7 mouse cellular contexts compared by ENCODE assay signal in the genomic region with DNA sequence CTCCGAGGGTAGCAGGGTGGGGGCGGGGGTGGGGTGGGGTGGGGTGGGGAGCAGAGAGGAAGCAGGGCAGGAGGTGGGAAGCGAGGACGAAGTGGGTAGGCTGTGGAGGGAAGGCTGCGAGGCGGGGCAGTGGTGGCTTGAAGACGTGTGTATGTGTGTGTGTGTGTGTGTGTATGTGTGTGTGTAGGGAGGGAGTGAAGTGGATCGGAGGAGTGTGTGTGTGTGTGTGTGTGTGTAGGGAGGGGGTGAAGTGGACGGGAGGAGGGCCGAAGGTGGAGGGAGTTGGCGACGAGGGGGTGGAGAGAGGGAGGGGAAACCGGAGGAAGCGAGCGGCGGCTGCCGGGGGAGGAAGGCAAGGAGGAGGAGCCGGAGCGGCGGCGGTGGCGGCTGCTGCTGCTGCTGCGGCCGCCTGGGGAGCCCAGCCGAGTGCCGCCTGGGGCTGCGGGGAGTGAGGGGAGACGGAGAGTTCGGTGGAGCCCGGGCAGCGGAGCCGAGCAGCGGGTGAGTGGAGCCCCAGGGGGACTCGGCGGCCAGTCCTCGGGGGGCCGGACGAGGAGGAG. TPM values are rescaled to one million over a fixed set of nuclear protein-coding genes. Genes with fewer than 3 reads are reported as not detected.
A peak's percentile ranks its signal among the peaks of the same experiment; 100 is the strongest.
DNase-seq lines count a peak whose midpoint lies in the region; ATAC-seq and TF ChIP-seq lines count a peak whose summit lies in the region.

Tmem164 (plus strand) TSS at position 351 of the 560 bp plus-strand sequence.

- no peaks in the 10 kb centered on the region for H3K36me3 ChIP-seq in intestine, embryonic 16.5 days (ENCODE audit: control insufficient read depth, insufficient read depth, low read length)
- H3K36me3 ChIP-seq in midbrain, embryonic 11.5 days (ENCODE audit: control insufficient read depth, insufficient read depth, low read length): no peaks in the 10 kb centered on the region
- no peaks in the 10 kb centered on the region for H3K36me3 ChIP-seq in small intestine, adult 2 months (ENCODE audit: control insufficient read depth, insufficient read depth, low read length)

- WGBS in intestine, embryonic 16.5 days: 9% methylated on average over 25 of the region's 38 CpGs
- 12% methylated on average over 7 of the region's 38 CpGs for WGBS in midbrain, embryonic 11.5 days
- 14% methylated on average over 23 of the region's 38 CpGs for WGBS in small intestine, adult 2 months

- peak; percentile 92 for DNase-seq in adrenal gland, adult 2 months
- peak; percentile 82 for DNase-seq in embryo, embryonic 9.5 days (ENCODE audit: extremely low spot score)
- DNase-seq in gastrocnemius, postnatal 4 days (ENCODE audit: low spot score in 2 of 2): peak; percentile 62 to 82
- DNase-seq in left cerebral cortex, postnatal 4 days: peak; percentile 77
- DNase-seq in midbrain, embryonic 11.5 days (ENCODE audit: low spot score, missing footprints): peak; percentile 95

- TF ChIP-seq POLR2A in small intestine, adult 2 months (IDR thresholded peaks at IDR 0.05; ENCODE audit: low read depth, low read length): peak; percentile 16; the same call in 1 of the 2 replicates

- H3K4me3 ChIP-seq in intestine, embryonic 16.5 days (ENCODE audit: low read length): peak within 1 kb of the TSS; percentile 63
- peak within 1 kb of the TSS; percentile 59 for H3K4me3 ChIP-seq in midbrain, embryonic 11.5 days (ENCODE audit: low read depth, low read length)
- peak within 1 kb of the TSS; percentile 100 for H3K4me3 ChIP-seq in small intestine, adult 2 months (ENCODE audit: low read depth, low read length)

- peak within 1 kb of the TSS; percentile 96 for H3K27ac ChIP-seq in intestine, embryonic 16.5 days (ENCODE audit: low read length)
- peak within 1 kb of the TSS; percentile 80 for H3K27ac ChIP-seq in midbrain, embryonic 11.5 days (ENCODE audit: low read depth, low read length)
- H3K27ac ChIP-seq in small intestine, adult 2 months (ENCODE audit: insufficient read depth, low read depth, low read length): peak within 1 kb of the TSS; percentile 94

- H3K9ac ChIP-seq in intestine, embryonic 16.5 days (ENCODE audit: low read depth, low read length): peak within 1 kb of the TSS; percentile 78
- peak within 1 kb of the TSS; percentile 76 for H3K9ac ChIP-seq in midbrain, embryonic 11.5 days (ENCODE audit: low read length)

- no peak for TF ChIP-seq CTCF in small intestine, adult 2 months (IDR thresholded peaks at IDR 0.05; ENCODE audit: extremely low read depth, insufficient read length, insufficient replicate concordance, low read depth, low read length)

- no peaks in the 10 kb centered on the region for H3K27me3 ChIP-seq in intestine, embryonic 16.5 days (replicated peaks; ENCODE audit: control insufficient read depth, insufficient read depth, low read length)
- peaks cover 9% of the 10 kb centered on the region for H3K27me3 ChIP-seq in midbrain, embryonic 11.5 days (ENCODE audit: control insufficient read depth, insufficient read depth, low read length)
- H3K27me3 ChIP-seq in small intestine, adult 2 months (ENCODE audit: control insufficient read depth, insufficient read depth, low read length): no peaks in the 10 kb centered on the region

- H3K9me3 ChIP-seq in intestine, embryonic 16.5 days (ENCODE audit: control insufficient read depth, low read length): no peaks in the 10 kb centered on the region
- no peaks in the 10 kb centered on the region for H3K9me3 ChIP-seq in midbrain, embryonic 11.5 days (ENCODE audit: control insufficient read depth, low read length)

- peaks cover 2% of the 10 kb centered on the region; the same call in 1 of the 2 replicates for H3K4me1 ChIP-seq in intestine, embryonic 16.5 days (ENCODE audit: control insufficient read depth, insufficient read depth, low read length)
- peaks cover 23% of the 10 kb centered on the region for H3K4me1 ChIP-seq in midbrain, embryonic 11.5 days (ENCODE audit: control insufficient read depth, insufficient read depth, low read length)
- peaks cover 12% of the 10 kb centered on the region for H3K4me1 ChIP-seq in small intestine, adult 2 months (ENCODE audit: control insufficient read depth, insufficient read depth, insufficient read length, low read length)

- intact Hi-C loops in left cerebral cortex, postnatal 4 days (cut with DNase I): loop anchor here (10.0 kb wide), 1 partner anchor 124 kb away; no protein-coding TSS in a partner anchor

- ATAC-seq in intestine, embryonic 16.5 days: peak; percentile 84
- peak; percentile 86 for ATAC-seq in midbrain, embryonic 11.5 days (ENCODE audit: low FRiP score)

- peak within 1 kb of the TSS; percentile 77 for H3K4me2 ChIP-seq in intestine, embryonic 16.5 days (ENCODE audit: low read depth, low read length)
- H3K4me2 ChIP-seq in midbrain, embryonic 11.5 days: peak within 1 kb of the TSS; percentile 71

RNA-seq across cellular contexts. Expression of gene Tmem164, which starts in this region (rescaled TPM):
- total RNA-seq in adrenal gland, adult 2 months (2021): 10 to 100 TPM; 26.0 to 36.3 TPM
- 16.4 and 18.9 TPM in 2 replicates for polyA plus RNA-seq in adrenal gland, adult 2 months (2012; rRNA removed)
- total RNA-seq in gastrocnemius, postnatal 4 days (2021): 10 to 100 TPM; 23.4 to 28.8 TPM
- 39.1 and 41.1 TPM in 2 replicates for polyA plus RNA-seq in intestine, embryonic 16.5 days (2015; fragmentation: Nextera tagmentation; extraction: Ambion mirVana)
- total RNA-seq in left cerebral cortex, postnatal 4 days (2021): 10 to 100 TPM; 40.4 to 45.7 TPM
- polyA plus RNA-seq in midbrain, embryonic 11.5 days (2014; fragmentation: Nextera tagmentation; extraction: Ambion mirVana): 24.4 and 26.2 TPM in 2 replicates
- polyA plus RNA-seq in small intestine, adult 2 months (2012; rRNA removed): 8.5 and 12.4 TPM in 2 replicates

Comparison
In these comparisons a context has a peak if more than half of its experiments do, and no peak if none do; other contexts are left out.
1. Peak in every context shown above with its lines: DNase-seq, ATAC-seq, H3K4me3 ChIP-seq and H3K27ac ChIP-seq.